Mouse (Mus musculus): ENCODE results near the gene Gm14305. TPM values are rescaled to one million over a fixed set of nuclear protein-coding genes. Genes with fewer than 3 reads are reported as not detected.

Gm14305 gene
- polyA plus RNA-seq (2012; rRNA removed), result 3.4 TPM in 2 replicates

DNA sequence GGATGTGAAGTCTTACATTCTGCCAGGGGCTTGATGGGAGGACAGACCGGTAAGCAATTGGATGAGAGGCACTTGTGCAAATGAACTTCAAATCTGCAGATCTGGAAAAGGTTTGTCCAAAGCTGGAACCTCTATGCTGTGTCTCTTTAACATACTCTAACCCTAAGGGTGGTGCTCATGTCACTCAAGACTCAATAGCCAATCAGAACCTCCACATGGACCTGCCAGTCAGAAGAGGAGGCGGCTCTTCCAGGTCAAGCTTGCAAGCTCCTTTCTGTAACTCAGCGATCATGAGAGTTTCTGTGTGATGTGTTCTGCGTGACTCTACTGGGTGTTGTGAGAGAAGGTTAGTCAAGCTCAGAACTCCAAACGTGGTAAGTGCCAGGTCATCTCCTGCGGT lies at the start of gene Gm14305:
Gene Gm14305 (plus strand): TSS at position 278 of the 400 bp plus-strand sequence.

GRCm38 (mm10) chr2:176670222-176670621 lies 37.9 kb upstream of the Gm14305 start, which contains the start of gene Zfp973:
Gene Zfp973 (plus strand): TSS chr2:176670522.

Other genes starting within 250 kb of the Gm14305 start
- gene Gm14434, start 221.5 kb upstream of the Gm14305 start, polyA plus RNA-seq (2012; rRNA removed), result 1.4 and 1.5 TPM in 2 replicates
- gene Zfp967, start 187.3 kb upstream of the Gm14305 start, polyA plus RNA-seq (2012; rRNA removed), result not detected in 2 replicates
- gene Gm14308, start 72.0 kb upstream of the Gm14305 start, polyA plus RNA-seq (2012; rRNA removed), result 2.6 and 3.6 TPM in 2 replicates
- 2.4 and 2.7 TPM in 2 replicates for gene Zfp973, start 37.8 kb upstream of the Gm14305 start, polyA plus RNA-seq (2012; rRNA removed)
- gene Gm14295, start 90.3 kb downstream of the Gm14305 start, polyA plus RNA-seq (2012; rRNA removed), result 2.4 and 2.6 TPM in 2 replicates
- gene Gm14408, start 122.8 kb downstream of the Gm14305 start, polyA plus RNA-seq (2012; rRNA removed), result not detected in 2 replicates
- 1.2 and 2.9 TPM in 2 replicates for gene Gm14296, start 219.5 kb downstream of the Gm14305 start, polyA plus RNA-seq (2012; rRNA removed)